Mouse (Mus musculus): ENCODE measurements around the gene Plcz1.

GRCm38 (mm10) chr6:139947106-139947879 lies 94.0 kb downstream of the Plcz1 start:
- TF ChIP-seq CTCF (IDR thresholded peaks at IDR 0.05; ENCODE audit: borderline replicate concordance, extremely low read depth, insufficient read depth, insufficient read length) (no peak), POLR2A (IDR thresholded peaks at IDR 0.05; ENCODE audit: borderline replicate concordance, extremely low read depth, insufficient read depth, insufficient read length, poor library complexity, severe bottlenecking) (no peak)
